Mouse (Mus musculus): Measurements from ENCODE around the gene Sorbs1. TPM values are rescaled to one million over a fixed set of nuclear protein-coding genes. Genes with fewer than 3 reads are reported as not detected.

Sorbs1 gene
- polyA plus RNA-seq, 1 experiment from 2014 or later, result 84.1 TPM

- peak overlapping the region; percentile 85 for H3K4me2 ChIP-seq
- no peak overlapping the region for H3K27ac ChIP-seq
- no peak for ATAC-seq
- 0 out of 2 replicates have a peak overlapping the region, but pooled peaks have one; percentile 15 for H3K4me3 ChIP-seq
- no peaks in the 10 kb centered on the region for H3K36me3 ChIP-seq (ENCODE audit: poor library complexity, severe bottlenecking)
- H3K4me1 ChIP-seq, result peaks cover 32% of the 10 kb centered on the region
- H3K27me3 ChIP-seq, result no peaks in the 10 kb centered on the region
- no peaks in the 10 kb centered on the region for H3K9me3 ChIP-seq (replicated peaks)
- H3K9ac ChIP-seq, result 0 out of 2 replicates have a peak overlapping the region, but pooled peaks have one; percentile 13
- 76% methylated on average over 8 of the region's 8 CpGs for WGBS
Observed at GRCm38 (mm10) chr19:40511100-40511439, 2.5 kb downstream of the Sorbs1 start.

GRCm38 (mm10) chr19:40510387-40511099 is 3.0 kb downstream of the Sorbs1 start:
- H3K27ac ChIP-seq, result no peak overlapping the region
- 0 out of 2 replicates have a peak overlapping the region, but pooled peaks have one; percentile 15 for H3K4me3 ChIP-seq
- H3K9ac ChIP-seq, result peak overlapping the region; percentile 7; the same call in 1 of the 2 replicates
- peak overlapping the region; percentile 85 for H3K4me2 ChIP-seq
- H3K27me3 ChIP-seq, result no peaks in the 10 kb centered on the region
- no peaks in the 10 kb centered on the region for H3K9me3 ChIP-seq (replicated peaks)
- 86% methylated on average over 13 of the region's 13 CpGs for WGBS
- ATAC-seq, result no peak
- peaks cover 32% of the 10 kb centered on the region for H3K4me1 ChIP-seq
- H3K36me3 ChIP-seq (ENCODE audit: poor library complexity, severe bottlenecking), result no peaks in the 10 kb centered on the region

- H3K9ac ChIP-seq, result no peak overlapping the region
- no peaks in the 10 kb centered on the region for H3K27me3 ChIP-seq
- H3K27ac ChIP-seq, result no peak overlapping the region
- H3K4me3 ChIP-seq, result no peak overlapping the region
- 77% methylated on average over 2 of the region's 2 CpGs for WGBS
- no peaks in the 10 kb centered on the region for H3K9me3 ChIP-seq (replicated peaks)
- no peak for ATAC-seq
- H3K4me2 ChIP-seq, result no peak overlapping the region
- H3K36me3 ChIP-seq (ENCODE audit: poor library complexity, severe bottlenecking), result no peaks in the 10 kb centered on the region
- H3K4me1 ChIP-seq, result peaks cover 32% of the 10 kb centered on the region
Observed at GRCm38 (mm10) chr19:40509274-40509673, 4.3 kb downstream of the Sorbs1 start.

- Histone ChIP-seq H3K4me2 (no peak overlapping the region), H3K9ac (no peak overlapping the region), H3K4me3 (no peak overlapping the region), H3K27me3 (no peaks in the 10 kb centered on the region), H3K36me3 (ENCODE audit: poor library complexity, severe bottlenecking) (peaks cover under 1% of the 10 kb centered on the region; the same call in 1 of the 2 replicates), H3K9me3 (replicated peaks) (no peaks in the 10 kb centered on the region), H3K4me1 (peaks cover 32% of the 10 kb centered on the region), H3K27ac (no peak overlapping the region)
- WGBS, result 59% methylated on average over 2 of the region's 2 CpGs
- ATAC-seq, result no peak
Observed at GRCm38 (mm10) chr19:40508851-40509250, 4.7 kb downstream of the Sorbs1 start.

- H3K4me3 ChIP-seq, result no peak overlapping the region
- H3K27me3 ChIP-seq, result no peaks in the 10 kb centered on the region
- no peak overlapping the region for H3K4me2 ChIP-seq
- no peak for ATAC-seq
- H3K27ac ChIP-seq, result no peak overlapping the region
- H3K36me3 ChIP-seq (ENCODE audit: poor library complexity, severe bottlenecking), result peaks cover 8% of the 10 kb centered on the region; the same call in 1 of the 2 replicates
- peaks cover 26% of the 10 kb centered on the region for H3K4me1 ChIP-seq
- WGBS, result 86% methylated on average over 3 of the region's 3 CpGs
- no peaks in the 10 kb centered on the region for H3K9me3 ChIP-seq (replicated peaks)
- H3K9ac ChIP-seq, result no peak overlapping the region
Observed at GRCm38 (mm10) chr19:40506965-40507364, 6.6 kb downstream of the Sorbs1 start.

GRCm38 (mm10) chr19:40504336-40504735 is 9.2 kb downstream of the Sorbs1 start:
- Histone ChIP-seq H3K4me2 (no peak overlapping the region), H3K9me3 (replicated peaks) (no peaks in the 10 kb centered on the region), H3K9ac (no peak overlapping the region), H3K27ac (no peak overlapping the region), H3K4me3 (no peak overlapping the region), H3K36me3 (ENCODE audit: poor library complexity, severe bottlenecking) (peaks cover 15% of the 10 kb centered on the region; the same call in 1 of the 2 replicates), H3K4me1 (peaks cover 4% of the 10 kb centered on the region; the same call in 1 of the 2 replicates), H3K27me3 (no peaks in the 10 kb centered on the region)
- no peak for ATAC-seq
- WGBS, result 88% methylated on average over 7 of the region's 7 CpGs

- WGBS, result 91% methylated on average over 11 of the region's 11 CpGs
- Histone ChIP-seq H3K9me3 (replicated peaks) (no peaks in the 10 kb centered on the region), H3K27ac (peak overlapping the region; percentile 12; the same call in 1 of the 2 replicates), H3K9ac (no peak overlapping the region), H3K4me3 (no peak overlapping the region), H3K4me2 (no peak overlapping the region), H3K36me3 (ENCODE audit: poor library complexity, severe bottlenecking) (peaks cover 19% of the 10 kb centered on the region; the same call in 1 of the 2 replicates), H3K27me3 (no peaks in the 10 kb centered on the region), H3K4me1 (peaks cover 7% of the 10 kb centered on the region)
- no peak for ATAC-seq
Observed at GRCm38 (mm10) chr19:40499940-40500737, 13.4 kb downstream of the Sorbs1 start.

GRCm38 (mm10) chr19:40499141-40499540 is 14.4 kb downstream of the Sorbs1 start:
- Histone ChIP-seq H3K9me3 (replicated peaks) (no peaks in the 10 kb centered on the region), H3K27ac (peak overlapping the region; percentile 12; the same call in 1 of the 2 replicates), H3K4me2 (no peak overlapping the region), H3K9ac (no peak overlapping the region), H3K27me3 (no peaks in the 10 kb centered on the region), H3K4me3 (no peak overlapping the region), H3K36me3 (ENCODE audit: poor library complexity, severe bottlenecking) (peaks cover 19% of the 10 kb centered on the region; the same call in 1 of the 2 replicates), H3K4me1 (peaks cover 7% of the 10 kb centered on the region)
- ATAC-seq, result no peak
- WGBS, result 78% methylated on average over 8 of the region's 8 CpGs

- Histone ChIP-seq H3K27ac (no peak overlapping the region), H3K4me1 (peaks cover 10% of the 10 kb centered on the region), H3K36me3 (ENCODE audit: poor library complexity, severe bottlenecking) (peaks cover 12% of the 10 kb centered on the region; the same call in 1 of the 2 replicates), H3K9ac (no peak overlapping the region), H3K9me3 (replicated peaks) (no peaks in the 10 kb centered on the region), H3K4me3 (no peak overlapping the region), H3K4me2 (no peak overlapping the region), H3K27me3 (no peaks in the 10 kb centered on the region)
- WGBS, result 71% methylated on average over 6 of the region's 6 CpGs
- ATAC-seq, result no peak
Observed at GRCm38 (mm10) chr19:40498162-40498725, 15.3 kb downstream of the Sorbs1 start.

GRCm38 (mm10) chr19:40496509-40497267 is 16.9 kb downstream of the Sorbs1 start:
- Histone ChIP-seq H3K27ac (no peak overlapping the region), H3K36me3 (ENCODE audit: poor library complexity, severe bottlenecking) (peaks cover 11% of the 10 kb centered on the region; the same call in 1 of the 2 replicates), H3K27me3 (no peaks in the 10 kb centered on the region), H3K9ac (no peak overlapping the region), H3K4me3 (no peak overlapping the region), H3K4me1 (peaks cover 13% of the 10 kb centered on the region), H3K4me2 (no peak overlapping the region), H3K9me3 (replicated peaks) (no peaks in the 10 kb centered on the region)
- 94% methylated on average over 11 of the region's 11 CpGs for WGBS
- no peak for ATAC-seq

GRCm38 (mm10) chr19:40496071-40496470 is 17.5 kb downstream of the Sorbs1 start:
- Histone ChIP-seq H3K27ac (no peak overlapping the region), H3K4me1 (peaks cover 13% of the 10 kb centered on the region), H3K27me3 (no peaks in the 10 kb centered on the region), H3K36me3 (ENCODE audit: poor library complexity, severe bottlenecking) (peaks cover 10% of the 10 kb centered on the region; the same call in 1 of the 2 replicates), H3K9ac (no peak overlapping the region), H3K9me3 (replicated peaks) (no peaks in the 10 kb centered on the region), H3K4me2 (no peak overlapping the region), H3K4me3 (no peak overlapping the region)
- no peak for ATAC-seq
- WGBS, result 87% methylated on average over 4 of the region's 4 CpGs
